Mouse (Mus musculus): Measurements from ENCODE around the gene Lrp8. TPM values are rescaled to one million over a fixed set of nuclear protein-coding genes. Genes with fewer than 3 reads are reported as not detected.

Gene Lrp8
- polyA plus RNA-seq, 1 experiment from 2014 or later = 3.1 TPM

- Histone ChIP-seq H3K9me3 (no peaks in the 10 kb centered on the region), H3K36me3 (no peaks in the 10 kb centered on the region), H3K9ac (no peak overlapping the region), H3K4me2 (no peak overlapping the region), H3K27me3 (replicated peaks) (no peaks in the 10 kb centered on the region), H3K4me1 (no peaks in the 10 kb centered on the region), H3K4me3 (replicated peaks) (no peak overlapping the region), H3K27ac (no peak overlapping the region)
- no peak for ATAC-seq (ENCODE audit: insufficient read depth, low FRiP score, low read depth)
- 88% methylated on average over 8 of the region's 8 CpGs for WGBS
Observed at GRCm38 (mm10) chr4:107853333-107853732, 51.3 kb downstream of the Lrp8 start.

DNA sequence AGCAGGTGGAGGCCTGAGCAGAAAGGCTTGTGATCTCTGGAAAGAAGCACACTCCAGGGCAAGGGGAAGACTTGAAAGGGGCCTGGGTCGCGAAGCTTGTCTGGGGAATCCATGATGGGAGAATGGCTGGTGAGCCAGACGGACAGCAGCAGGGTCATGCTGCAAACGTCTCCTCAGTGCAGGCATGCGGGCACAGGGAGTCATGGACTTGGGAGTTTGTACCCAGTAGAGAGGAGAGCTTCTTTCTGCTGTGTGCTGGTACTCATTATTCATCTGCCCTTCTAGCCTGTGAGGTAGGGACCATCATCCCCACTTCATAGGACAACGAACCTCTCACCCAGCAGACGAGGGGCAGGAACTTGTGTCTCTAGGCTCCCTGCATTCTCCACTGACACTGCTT, 51.8 kb downstream of the Lrp8 start:
- WGBS = 91% methylated on average over 7 of the region's 7 CpGs
- no peak overlapping the region for H3K27ac ChIP-seq

DNA sequence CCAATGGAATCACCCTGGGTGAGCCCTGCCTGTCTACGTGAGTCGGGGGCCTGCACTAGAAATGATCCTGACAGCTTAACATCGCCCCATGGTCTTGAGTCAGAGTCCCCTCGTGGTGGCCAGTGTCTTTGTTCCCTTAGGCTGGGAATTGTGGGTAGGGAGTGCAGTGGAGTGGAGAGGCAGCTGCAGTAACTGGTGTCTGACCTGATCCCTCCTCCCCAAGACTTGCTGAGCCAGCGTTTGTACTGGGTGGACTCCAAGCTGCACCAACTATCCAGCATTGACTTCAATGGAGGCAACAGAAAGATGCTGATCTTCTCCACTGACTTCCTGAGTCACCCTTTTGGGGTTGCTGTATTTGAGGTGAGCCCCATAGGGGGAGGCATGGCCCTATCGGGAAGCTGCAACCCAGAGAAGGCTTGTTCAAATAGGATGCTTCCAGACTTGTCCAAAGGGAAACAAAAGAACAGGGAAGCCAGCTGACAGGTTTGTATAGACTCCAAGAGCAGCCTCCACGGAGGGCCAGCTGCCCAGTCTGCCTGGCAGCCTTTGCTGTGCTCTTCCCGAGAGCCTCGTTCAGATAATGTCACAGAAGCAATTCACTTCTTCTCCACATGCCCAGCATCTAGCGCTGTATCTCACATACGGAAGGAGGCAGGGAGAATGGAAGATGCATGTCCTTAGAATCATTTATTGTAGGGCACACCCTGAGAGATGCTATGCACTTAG, 55.1 kb downstream of the Lrp8 start:
- H3K36me3 ChIP-seq = no peaks in the 10 kb centered on the region
- WGBS = 77% methylated on average over 11 of the region's 11 CpGs
- no peak overlapping the region for H3K27ac ChIP-seq

More for the DNA sequence above, 51.8 kb downstream of the Lrp8 start:
- Histone ChIP-seq H3K27me3 (replicated peaks) (no peaks in the 10 kb centered on the region), H3K9ac (no peak overlapping the region), H3K4me3 (replicated peaks) (no peak overlapping the region), H3K4me1 (no peaks in the 10 kb centered on the region), H3K9me3 (no peaks in the 10 kb centered on the region), H3K36me3 (no peaks in the 10 kb centered on the region), H3K4me2 (no peak overlapping the region)
- ATAC-seq (ENCODE audit: insufficient read depth, low FRiP score, low read depth) = no peak

DNA sequence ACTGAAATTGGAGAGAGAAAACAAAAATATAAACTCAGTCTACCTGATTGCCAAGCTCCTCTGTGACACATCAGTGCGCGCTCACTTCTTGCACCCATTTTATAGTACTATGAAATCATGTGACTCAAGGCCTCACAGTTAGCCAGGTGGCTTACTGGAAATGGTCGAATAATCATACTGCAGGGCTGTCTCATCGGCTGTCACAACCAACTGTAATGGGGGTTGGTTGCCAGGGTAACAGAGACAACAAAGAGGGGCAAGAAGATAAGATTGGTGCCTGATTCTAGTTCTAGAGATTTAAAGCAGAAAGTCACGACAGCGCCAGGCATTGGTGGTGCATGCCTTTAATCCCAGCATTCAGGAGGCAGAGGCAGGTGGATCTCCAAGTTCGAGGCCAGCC, 56.9 kb downstream of the Lrp8 start:
- Histone ChIP-seq H3K4me1 (no peaks in the 10 kb centered on the region), H3K4me3 (replicated peaks) (no peak overlapping the region), H3K27me3 (replicated peaks) (no peaks in the 10 kb centered on the region), H3K36me3 (no peaks in the 10 kb centered on the region), H3K9ac (no peak overlapping the region), H3K9me3 (no peaks in the 10 kb centered on the region), H3K27ac (no peak overlapping the region), H3K4me2 (no peak overlapping the region)
- ATAC-seq (ENCODE audit: insufficient read depth, low FRiP score, low read depth) = no peak
- 82% methylated on average over 7 of the region's 7 CpGs for WGBS

More for the DNA sequence above, 55.1 kb downstream of the Lrp8 start:
- H3K4me3 ChIP-seq (replicated peaks) = no peak overlapping the region
- no peaks in the 10 kb centered on the region for H3K27me3 ChIP-seq (replicated peaks)
- no peaks in the 10 kb centered on the region for H3K9me3 ChIP-seq
- no peaks in the 10 kb centered on the region for H3K4me1 ChIP-seq
- ATAC-seq (ENCODE audit: insufficient read depth, low FRiP score, low read depth) = no peak
- H3K9ac ChIP-seq = no peak overlapping the region
- no peak overlapping the region for H3K4me2 ChIP-seq

- Histone ChIP-seq H3K27ac (no peak overlapping the region), H3K36me3 (no peaks in the 10 kb centered on the region), H3K4me3 (replicated peaks) (no peak overlapping the region), H3K27me3 (replicated peaks) (no peaks in the 10 kb centered on the region), H3K9ac (no peak overlapping the region), H3K4me1 (no peaks in the 10 kb centered on the region), H3K9me3 (no peaks in the 10 kb centered on the region), H3K4me2 (no peak overlapping the region)
- WGBS = 88% methylated on average over 4 of the region's 4 CpGs
- no peak for ATAC-seq (ENCODE audit: insufficient read depth, low FRiP score, low read depth)
Observed at GRCm38 (mm10) chr4:107864866-107865265, 62.8 kb downstream of the Lrp8 start.

- H3K27ac ChIP-seq = peak within 1 kb of the TSS; percentile 73
- WGBS = 2% methylated on average over 48 of the region's 48 CpGs
- H3K9ac ChIP-seq = peak within 1 kb of the TSS; percentile 80
- peak; percentile 94 for ATAC-seq (ENCODE audit: insufficient read depth, low FRiP score, low read depth)
- no peaks in the 10 kb centered on the region for H3K27me3 ChIP-seq (replicated peaks)
- peaks cover 11% of the 10 kb centered on the region; the same call in 1 of the 2 replicates for H3K4me1 ChIP-seq
- H3K9me3 ChIP-seq = no peaks in the 10 kb centered on the region
- H3K4me3 ChIP-seq (replicated peaks) = peak within 1 kb of the TSS; percentile 77
- H3K4me2 ChIP-seq = peak within 1 kb of the TSS; percentile 74
- H3K36me3 ChIP-seq = peaks cover 21% of the 10 kb centered on the region
Observed at GRCm38 (mm10) chr4:107879254-107880050, 77.4 kb downstream of the Lrp8 start, which contains the start of gene Magoh. TSS of gene Magoh (plus strand) at chr4:107879755.

DNA sequence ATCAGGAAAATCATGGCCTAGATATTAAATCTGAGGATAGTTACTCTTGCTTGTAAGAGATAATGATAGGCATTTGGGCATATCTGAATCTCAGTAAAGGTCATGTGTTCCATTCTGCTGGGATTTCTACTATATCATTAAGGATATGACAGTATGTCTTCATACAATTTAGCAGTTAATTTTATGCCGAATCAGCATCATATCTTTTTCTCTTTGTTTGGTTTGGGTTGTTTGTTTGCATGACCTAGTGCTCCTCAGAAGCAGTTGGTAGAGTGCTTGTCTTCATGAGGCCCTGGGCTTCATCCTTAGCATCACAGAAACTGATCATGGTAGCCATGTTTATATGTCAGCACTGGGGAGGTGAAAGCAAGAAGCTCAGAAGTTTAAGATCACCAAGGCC, 79.6 kb downstream of the Lrp8 start:
- peaks cover 11% of the 10 kb centered on the region; the same call in 1 of the 2 replicates for H3K4me1 ChIP-seq
- H3K9me3 ChIP-seq = no peaks in the 10 kb centered on the region
- no peak for ATAC-seq (ENCODE audit: insufficient read depth, low FRiP score, low read depth)
- no peak overlapping the region for H3K27ac ChIP-seq
- no peaks in the 10 kb centered on the region for H3K27me3 ChIP-seq (replicated peaks)
- H3K4me2 ChIP-seq = no peak overlapping the region
- no peak overlapping the region for H3K9ac ChIP-seq
- peaks cover 36% of the 10 kb centered on the region for H3K36me3 ChIP-seq
- no peak overlapping the region for H3K4me3 ChIP-seq (replicated peaks)
- WGBS = 88% methylated on average over 1 of the region's 1 CpGs

DNA sequence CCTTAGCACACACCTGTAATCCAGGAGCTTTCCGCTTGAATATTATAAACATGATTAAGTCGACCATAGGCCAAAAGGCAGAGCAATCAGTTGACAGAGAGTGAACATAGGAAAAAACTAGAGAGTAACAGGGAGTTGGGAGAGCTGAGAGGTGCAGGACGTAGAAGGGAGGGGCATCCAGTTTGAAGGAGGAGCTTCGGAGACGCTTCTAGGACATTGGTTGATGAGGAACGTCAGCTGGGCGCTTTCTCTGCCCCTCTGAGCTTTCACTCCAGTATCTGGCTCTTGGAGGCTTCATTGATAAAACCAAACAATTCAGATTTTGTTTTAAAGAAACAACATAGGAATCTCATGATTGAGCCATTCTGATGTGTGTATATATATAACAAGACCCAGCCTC, 84.3 kb downstream of the Lrp8 start:
- H3K36me3 ChIP-seq = peaks cover 41% of the 10 kb centered on the region

DNA sequence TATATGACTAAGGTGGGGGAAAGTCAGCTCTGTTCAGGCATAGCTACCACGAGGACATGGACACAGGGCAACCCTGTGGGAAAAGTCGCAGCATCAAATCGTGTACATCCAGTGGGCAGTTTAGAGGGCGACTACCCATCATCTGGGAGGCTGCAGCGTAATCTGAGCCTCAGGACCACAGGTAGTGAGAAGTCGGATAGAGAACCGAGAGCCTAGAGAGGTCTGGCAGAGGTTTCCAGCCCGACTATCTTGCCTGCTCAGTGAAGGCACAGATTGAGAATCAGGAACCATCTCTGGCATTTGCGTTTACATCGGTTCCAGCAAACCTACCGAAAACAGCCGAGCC, 87.3 kb downstream of the Lrp8 start:
- H3K4me3 ChIP-seq (replicated peaks) = peak overlapping the region; percentile 70
- peak overlapping the region; percentile 94 for H3K27ac ChIP-seq
- H3K27me3 ChIP-seq (replicated peaks) = no peaks in the 10 kb centered on the region
- peaks cover 7% of the 10 kb centered on the region for H3K4me1 ChIP-seq
- H3K36me3 ChIP-seq = peaks cover 25% of the 10 kb centered on the region
- under 1% methylated on average over 12 of the region's 12 CpGs for WGBS
- H3K9ac ChIP-seq = peak overlapping the region; percentile 53; the same call in 1 of the 2 replicates
- peak; percentile 25 for ATAC-seq (ENCODE audit: insufficient read depth, low FRiP score, low read depth)
- H3K4me2 ChIP-seq = peak overlapping the region; percentile 85
- no peaks in the 10 kb centered on the region for H3K9me3 ChIP-seq

More for the DNA sequence above, 84.3 kb downstream of the Lrp8 start:
- Histone ChIP-seq H3K27me3 (replicated peaks) (no peaks in the 10 kb centered on the region), H3K4me1 (peaks cover 7% of the 10 kb centered on the region), H3K4me2 (no peak overlapping the region), H3K9ac (no peak overlapping the region), H3K27ac (no peak overlapping the region), H3K9me3 (no peaks in the 10 kb centered on the region), H3K4me3 (replicated peaks) (no peak overlapping the region)
- no peak for ATAC-seq (ENCODE audit: insufficient read depth, low FRiP score, low read depth)
- 76% methylated on average over 7 of the region's 7 CpGs for WGBS

- Histone ChIP-seq H3K4me3 (replicated peaks) (peak within 1 kb of the TSS; percentile 70), H3K4me2 (peak within 1 kb of the TSS; percentile 85), H3K4me1 (peaks cover 7% of the 10 kb centered on the region), H3K9ac (peak within 1 kb of the TSS; percentile 53; the same call in 1 of the 2 replicates), H3K9me3 (no peaks in the 10 kb centered on the region), H3K36me3 (peaks cover 27% of the 10 kb centered on the region), H3K27me3 (replicated peaks) (no peaks in the 10 kb centered on the region), H3K27ac (peak within 1 kb of the TSS; percentile 94)
- WGBS = under 1% methylated on average over 48 of the region's 48 CpGs
- ATAC-seq (ENCODE audit: insufficient read depth, low FRiP score, low read depth) = peak; percentile 95
Observed at GRCm38 (mm10) chr4:107889731-107890432, 87.8 kb downstream of the Lrp8 start, which contains the start of gene 0610037L13Rik. TSS of gene 0610037L13Rik (plus strand) at chr4:107889813.

- WGBS = 80% methylated on average over 2 of the region's 2 CpGs
Observed at GRCm38 (mm10) chr4:107892663-107893062, 90.6 kb downstream of the Lrp8 start.

More at GRCm38 (mm10) chr4:107892663-107893062, 90.6 kb downstream of the Lrp8 start:
- H3K36me3 ChIP-seq = peaks cover 18% of the 10 kb centered on the region
- H3K27me3 ChIP-seq (replicated peaks) = no peaks in the 10 kb centered on the region
- H3K27ac ChIP-seq = no peak overlapping the region
- no peak overlapping the region for H3K4me2 ChIP-seq
- no peak for ATAC-seq (ENCODE audit: insufficient read depth, low FRiP score, low read depth)
- peaks cover 7% of the 10 kb centered on the region for H3K4me1 ChIP-seq
- H3K4me3 ChIP-seq (replicated peaks) = no peak overlapping the region
- no peak overlapping the region for H3K9ac ChIP-seq
- H3K9me3 ChIP-seq = no peaks in the 10 kb centered on the region

All from stomach, embryonic 15.5 days (tissue).